Mouse (Mus musculus) midbrain, embryonic 10.5 days (tissue): ENCODE data around the gene Bcar1. TPM values are rescaled to one million over a fixed set of nuclear protein-coding genes. Genes with fewer than 3 reads are reported as not detected.

Source experiments
- DNase-seq: peaks from one replicate; pipeline ENCODE4 v3.0.0-alpha.2; 2017; ENCODE audit warnings: low spot score
- H3K27ac ChIP-seq: fragments of 300-500 bp; sonication (generic); replicated peaks from 2 replicates; pipeline ENCODE4 v1.5.1; 2016; ENCODE audit warnings: mild to moderate bottlenecking
- H3K27me3 ChIP-seq: fragments of 300-500 bp; sonication (generic); 2 replicates; pipeline ENCODE4 v1.6.1; 2016; ENCODE audit warnings: low read depth, mild to moderate bottlenecking; ENCODE audit not compliant: poor library complexity, severe bottlenecking
- H3K36me3 ChIP-seq: fragments of 300-500 bp; sonication (generic); 2 replicates; pipeline ENCODE4 v1.6.1; 2016; ENCODE audit warnings: mild to moderate bottlenecking, moderate library complexity
- H3K4me1 ChIP-seq: fragments of 300-500 bp; sonication (generic); 2 replicates; pipeline ENCODE4 v1.6.1; 2016
- H3K4me3 ChIP-seq: fragments of 300-500 bp; sonication (generic); 2 replicates; pipeline ENCODE4 v1.5.1; 2016; ENCODE audit warnings: mild to moderate bottlenecking, moderate library complexity
- H3K9me3 ChIP-seq: fragments of 300-500 bp; sonication (generic); replicated peaks from 2 replicates; pipeline ENCODE4 v1.6.1; 2016; ENCODE audit warnings: mild to moderate bottlenecking
- WGBS: fragments of 180-500 bp; shearing (Covaris S2); methylation state at CpG from one replicate; pipeline ENCODE4 v1.1.7; 2016; 5-methylcytosine and 5-hydroxymethylcytosine counted together
- polyA plus RNA-seq: library from polyadenylated mRNA; unstranded; fragments of >200 nt; fragmentation: Nextera tagmentation; extraction: Ambion mirVana; gene quantifications from 2 replicates; pipeline ENCODE4 v1.2.1, GENCODE M21; 2016

The Bcar1 gene
- 52.4 and 53.7 TPM in 2 replicates for polyA plus RNA-seq

- Histone ChIP-seq H3K4me1 (peaks cover 74% of the 10 kb centered on the region), H3K4me3 (peak within 1 kb of the TSS; percentile 95)
- 10% methylated on average over 40 of the region's 40 CpGs for WGBS
Observed at GRCm38 (mm10) chr8:111743792-111744696, at the start of gene Bcar1. Gene Bcar1 (minus strand): TSS chr8:111743809.

GRCm38 (mm10) chr8:111789639-111790038 lies 46.0 kb upstream of the Bcar1 start:
- Histone ChIP-seq H3K27ac (no peak overlapping the region), H3K4me3 (no peak overlapping the region)

More at GRCm38 (mm10) chr8:111743792-111744696, at the start of gene Bcar1:
- H3K27ac ChIP-seq = peak within 1 kb of the TSS; percentile 98
- peaks cover 8% of the 10 kb centered on the region for H3K27me3 ChIP-seq
- H3K36me3 ChIP-seq = peaks cover 6% of the 10 kb centered on the region; the same call in 1 of the 2 replicates
- no peaks in the 10 kb centered on the region for H3K9me3 ChIP-seq
- peak; percentile 90 for DNase-seq

DNA sequence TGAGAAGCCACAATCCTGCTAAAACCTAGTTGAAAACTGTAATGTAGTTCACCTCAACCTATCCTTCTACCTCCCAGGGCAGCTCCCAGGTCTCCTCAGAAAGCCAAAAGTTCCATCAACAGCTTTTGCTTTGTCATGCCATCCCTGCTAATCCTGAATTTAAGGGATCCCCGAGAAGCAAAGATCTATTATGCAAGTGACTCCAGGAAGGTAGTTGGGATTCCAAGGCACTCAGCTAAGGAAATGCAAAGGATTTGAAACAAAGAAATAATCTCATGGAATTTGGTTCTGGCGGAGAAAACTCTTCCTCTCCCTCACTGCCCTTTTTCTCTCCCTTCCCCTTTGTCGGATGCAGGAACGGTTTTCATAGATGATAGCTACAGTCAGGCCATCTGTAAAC lies 45.6 kb upstream of the Bcar1 start:
- Histone ChIP-seq H3K4me3 (no peak overlapping the region), H3K27ac (peak overlapping the region; percentile 85; the same call in 1 of the 2 replicates), H3K36me3 (peaks cover 21% of the 10 kb centered on the region), H3K27me3 (no peaks in the 10 kb centered on the region), H3K4me1 (peaks cover 44% of the 10 kb centered on the region), H3K9me3 (no peaks in the 10 kb centered on the region)
- 24% methylated on average over 4 of the region's 4 CpGs for WGBS
- no peak for DNase-seq

More at GRCm38 (mm10) chr8:111789639-111790038, 46.0 kb upstream of the Bcar1 start:
- no peaks in the 10 kb centered on the region for H3K9me3 ChIP-seq
- peaks cover 25% of the 10 kb centered on the region for H3K36me3 ChIP-seq
- H3K4me1 ChIP-seq = peaks cover 44% of the 10 kb centered on the region
- no peak for DNase-seq
- no peaks in the 10 kb centered on the region for H3K27me3 ChIP-seq

GRCm38 (mm10) chr8:111788497-111788896 lies 44.9 kb upstream of the Bcar1 start:
- Histone ChIP-seq H3K9me3 (no peaks in the 10 kb centered on the region), H3K4me3 (no peak overlapping the region), H3K27me3 (no peaks in the 10 kb centered on the region), H3K36me3 (peaks cover 14% of the 10 kb centered on the region), H3K27ac (peak overlapping the region; percentile 85), H3K4me1 (peaks cover 46% of the 10 kb centered on the region)
- 46% methylated on average over 3 of the region's 3 CpGs for WGBS
- DNase-seq = no peak

GRCm38 (mm10) chr8:111788085-111788484 lies 44.5 kb upstream of the Bcar1 start:
- Histone ChIP-seq H3K4me1 (peaks cover 50% of the 10 kb centered on the region), H3K36me3 (peaks cover 14% of the 10 kb centered on the region), H3K27me3 (no peaks in the 10 kb centered on the region), H3K4me3 (peak overlapping the region; percentile 38; the same call in 1 of the 2 replicates), H3K9me3 (no peaks in the 10 kb centered on the region), H3K27ac (peak overlapping the region; percentile 85)
- no peak for DNase-seq
- WGBS = 52% methylated on average over 5 of the region's 5 CpGs

DNA sequence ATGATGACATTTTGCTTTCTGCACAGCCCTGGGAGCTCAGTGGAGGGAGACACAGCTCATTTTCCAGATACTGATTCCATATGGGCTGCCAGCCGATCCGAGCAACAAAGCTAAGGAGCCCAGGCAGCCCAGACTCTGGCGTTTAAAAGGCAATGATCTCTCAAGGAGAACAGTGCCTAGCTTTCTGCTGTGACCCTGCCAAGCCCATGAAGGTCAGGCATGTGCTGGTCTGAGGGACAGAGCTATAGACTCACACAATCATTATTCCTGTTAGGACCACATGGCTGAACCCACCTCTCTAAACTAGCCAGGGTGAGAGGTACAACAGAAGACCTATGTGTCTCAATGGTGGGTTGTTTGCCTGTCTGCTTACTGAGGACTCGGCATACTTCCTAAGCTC lies 44.1 kb upstream of the Bcar1 start:
- Histone ChIP-seq H3K9me3 (no peaks in the 10 kb centered on the region), H3K4me3 (peak overlapping the region; percentile 38; the same call in 1 of the 2 replicates), H3K27ac (peak overlapping the region; percentile 85), H3K4me1 (peaks cover 54% of the 10 kb centered on the region), H3K27me3 (no peaks in the 10 kb centered on the region), H3K36me3 (peaks cover 14% of the 10 kb centered on the region)
- DNase-seq = peak; percentile 44
- 22% methylated on average over 4 of the region's 4 CpGs for WGBS

DNA sequence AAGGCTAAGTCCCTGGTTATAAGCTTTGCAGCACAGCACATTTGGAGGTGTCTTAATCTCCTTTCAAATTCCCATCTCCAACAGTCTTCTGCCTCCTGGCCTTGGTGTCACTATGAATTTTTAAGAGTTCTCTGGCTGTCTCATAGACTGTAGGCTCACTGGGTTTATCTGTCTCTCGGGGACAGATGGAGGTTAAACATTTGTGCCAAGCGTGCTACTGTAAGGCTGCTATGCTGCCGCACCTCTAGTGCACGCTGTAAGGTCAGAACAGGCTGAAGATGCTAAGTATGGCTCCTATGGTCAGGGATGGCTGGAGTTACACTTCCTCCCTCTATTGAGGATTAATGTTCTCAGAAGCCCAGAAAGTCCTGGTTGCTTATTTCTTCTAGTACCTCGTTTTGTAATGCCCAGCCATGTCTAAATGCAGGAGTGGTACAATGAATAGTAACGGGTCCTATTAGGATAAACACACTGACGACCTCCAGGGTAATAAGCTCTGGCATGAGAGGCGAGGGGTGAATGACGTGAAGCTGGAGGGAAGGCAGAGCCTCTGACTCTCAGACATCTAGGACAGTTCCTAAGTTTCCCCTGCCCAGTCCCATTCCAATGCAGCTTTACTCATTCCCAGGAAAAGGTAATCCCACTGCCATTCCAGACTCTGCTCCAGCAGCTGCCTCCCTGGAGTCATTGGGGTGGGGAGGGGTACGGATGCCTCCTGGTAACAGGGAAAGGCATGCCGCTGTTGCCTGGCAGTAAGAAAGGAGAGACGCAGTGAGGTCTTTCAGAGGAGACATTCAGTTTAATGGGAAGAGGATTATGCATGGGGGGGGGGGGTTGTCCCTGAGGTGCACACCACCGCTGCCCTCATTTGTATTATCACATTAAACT lies 43.3 kb upstream of the Bcar1 start:
- Histone ChIP-seq H3K36me3 (peaks cover 11% of the 10 kb centered on the region), H3K27me3 (no peaks in the 10 kb centered on the region), H3K9me3 (no peaks in the 10 kb centered on the region), H3K4me3 (peak overlapping the region; percentile 38), H3K4me1 (peaks cover 57% of the 10 kb centered on the region), H3K27ac (peak overlapping the region; percentile 85)
- DNase-seq = peak; percentile 72
- WGBS = 39% methylated on average over 13 of the region's 13 CpGs

DNA sequence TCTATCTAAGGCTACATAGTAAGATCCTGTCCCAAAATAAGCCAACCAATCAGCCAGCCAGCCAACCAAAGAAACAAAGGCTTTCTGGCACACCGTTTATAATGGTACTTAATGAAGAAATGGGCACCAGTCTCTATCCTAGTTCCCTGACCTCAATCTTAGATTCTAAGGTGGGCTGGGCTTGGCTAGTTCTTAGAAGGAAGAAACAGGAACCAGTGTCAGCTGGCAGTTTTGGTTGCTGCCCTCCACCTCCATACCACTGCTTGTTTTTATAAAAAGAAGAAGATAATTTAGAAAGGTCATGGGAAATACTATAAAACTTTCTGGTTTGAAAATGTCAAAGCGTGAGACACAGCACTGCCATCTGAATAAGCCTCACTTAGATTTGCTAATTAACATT lies 42.5 kb upstream of the Bcar1 start:
- 89% methylated on average over 2 of the region's 2 CpGs for WGBS
- H3K27me3 ChIP-seq = no peaks in the 10 kb centered on the region
- no peak overlapping the region for H3K4me3 ChIP-seq
- H3K36me3 ChIP-seq = peaks cover 5% of the 10 kb centered on the region
- H3K9me3 ChIP-seq = no peaks in the 10 kb centered on the region
- H3K4me1 ChIP-seq = peaks cover 57% of the 10 kb centered on the region
- H3K27ac ChIP-seq = no peak overlapping the region
- DNase-seq = no peak

- Histone ChIP-seq H3K27me3 (no peaks in the 10 kb centered on the region), H3K27ac (peak overlapping the region; percentile 63), H3K4me1 (peaks cover 40% of the 10 kb centered on the region), H3K9me3 (no peaks in the 10 kb centered on the region), H3K36me3 (peaks cover 21% of the 10 kb centered on the region), H3K4me3 (no peak overlapping the region)
- no peak for DNase-seq
- 69% methylated on average over 9 of the region's 9 CpGs for WGBS
Observed at GRCm38 (mm10) chr8:111782671-111783394, 39.2 kb upstream of the Bcar1 start.

DNA sequence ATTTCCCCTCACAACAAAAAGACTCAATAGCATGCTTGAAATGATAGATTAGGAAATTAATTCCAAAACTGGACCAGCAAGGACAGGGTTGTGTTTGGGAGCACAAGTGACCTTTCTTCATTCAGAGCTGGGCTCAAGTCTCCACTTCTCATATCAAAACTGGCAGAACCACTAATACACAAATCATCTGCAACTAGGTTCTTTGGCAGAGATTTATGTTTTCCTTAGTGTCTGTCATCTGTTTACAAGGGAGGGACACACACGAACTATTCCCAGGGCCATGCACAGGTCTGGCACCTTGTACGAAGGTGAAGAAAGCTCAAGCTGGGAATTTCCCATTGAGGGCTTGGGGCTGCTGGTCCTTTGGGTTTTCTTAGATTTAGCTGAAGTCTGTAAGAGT lies 38.6 kb upstream of the Bcar1 start:
- Histone ChIP-seq H3K27ac (peak overlapping the region; percentile 28; the same call in 1 of the 2 replicates), H3K9me3 (no peaks in the 10 kb centered on the region), H3K4me1 (peaks cover 33% of the 10 kb centered on the region), H3K4me3 (no peak overlapping the region), H3K36me3 (peaks cover 21% of the 10 kb centered on the region), H3K27me3 (no peaks in the 10 kb centered on the region)
- WGBS = 92% methylated on average over 2 of the region's 2 CpGs
- DNase-seq = no peak

DNA sequence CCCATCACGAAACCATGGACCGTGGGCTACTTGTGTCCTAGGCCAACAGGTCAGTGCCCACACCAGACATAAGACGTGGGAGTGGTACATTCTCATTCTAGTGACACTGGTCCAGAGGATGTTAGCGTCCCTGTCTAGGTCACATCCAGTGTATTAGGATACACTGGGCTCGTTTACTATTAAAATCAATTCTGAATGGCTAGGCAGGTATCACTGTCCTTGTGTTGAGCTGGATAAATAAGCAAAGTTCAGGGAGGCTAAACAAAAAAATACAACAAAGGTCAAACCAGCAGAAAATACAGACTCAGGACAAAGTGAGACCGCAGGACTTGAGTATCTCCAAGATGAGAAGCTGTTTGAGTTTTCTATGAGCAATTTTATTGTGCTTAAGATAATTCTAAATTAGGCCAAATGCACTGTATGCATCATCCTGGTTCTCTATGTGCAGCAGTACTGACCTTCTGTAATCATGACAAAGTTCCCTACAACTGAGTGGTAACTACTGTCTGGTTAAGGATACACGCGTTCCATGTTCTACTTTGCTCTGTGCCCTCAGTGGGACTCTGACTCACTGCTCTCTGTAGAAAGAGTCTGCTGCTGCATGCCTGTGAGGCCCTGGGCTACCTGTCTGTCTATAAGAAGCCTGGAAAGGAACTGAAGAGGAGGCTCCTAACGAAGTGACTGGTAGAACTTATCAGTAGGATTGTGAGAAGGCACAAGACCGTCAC lies 37.3 kb upstream of the Bcar1 start:
- 88% methylated on average over 10 of the region's 10 CpGs for WGBS
- no peak overlapping the region for H3K27ac ChIP-seq
- no peaks in the 10 kb centered on the region for H3K9me3 ChIP-seq
- no peak overlapping the region for H3K4me3 ChIP-seq
- H3K4me1 ChIP-seq = peaks cover 20% of the 10 kb centered on the region
- no peaks in the 10 kb centered on the region for H3K27me3 ChIP-seq
- no peak for DNase-seq
- H3K36me3 ChIP-seq = peaks cover 30% of the 10 kb centered on the region
